10 mouse cellular contexts compared by ENCODE assay signal in genomic region chr2:73270071-73270592, GRCm38 (mm10). TPM values are rescaled to one million over a fixed set of nuclear protein-coding genes. Genes with fewer than 3 reads are reported as not detected.
A peak's percentile ranks its signal among the peaks of the same experiment; 100 is the strongest.
DNase-seq lines count a peak whose midpoint lies in the region; ATAC-seq and TF ChIP-seq lines count a peak whose summit lies in the region.
"Had no signal": no experiment of that assay in that cellular context is flagged by ENCODE, and none has a peak within 500 bp of the region (broad histone marks: within the 10 kb centered on the region; RNA-seq: fewer than 3 reads in every experiment).

No protein-coding gene starts in this region.

- H3K9me3 ChIP-seq in hindbrain, embryonic 10.5 days: no peaks in the 10 kb centered on the region
- no peaks in the 10 kb centered on the region for H3K9me3 ChIP-seq in hindbrain, postnatal 0 days (ENCODE audit: low read length)
- H3K9me3 ChIP-seq in embryonic facial prominence, embryonic 14.5 days (ENCODE audit: control insufficient read depth, low read length): no peaks in the 10 kb centered on the region
- no peaks in the 10 kb centered on the region for H3K9me3 ChIP-seq in limb, embryonic 13.5 days

- H3K36me3 ChIP-seq in hindbrain, embryonic 10.5 days: peaks cover 16% of the 10 kb centered on the region
- H3K36me3 ChIP-seq in hindbrain, postnatal 0 days (ENCODE audit: insufficient read depth, low read length): no peaks in the 10 kb centered on the region
- no peaks in the 10 kb centered on the region for H3K36me3 ChIP-seq in embryonic facial prominence, embryonic 14.5 days (ENCODE audit: control insufficient read depth, insufficient read depth, low read length)
- H3K36me3 ChIP-seq in limb, embryonic 13.5 days: no peaks in the 10 kb centered on the region

- no peak overlapping the region for H3K4me2 ChIP-seq in hindbrain, postnatal 0 days (ENCODE audit: low read depth, low read length)
- peak overlapping the region; percentile 72 for H3K4me2 ChIP-seq in embryonic facial prominence, embryonic 14.5 days (ENCODE audit: low read depth, low read length)
- peak overlapping the region; percentile 78; the same call in 1 of the 2 replicates for H3K4me2 ChIP-seq in limb, embryonic 13.5 days (replicated peaks)

- no peak for TF ChIP-seq CTCF in hindbrain, postnatal 0 days (IDR thresholded peaks at IDR 0.05; ENCODE audit: low read depth)

- peaks cover 99% of the 10 kb centered on the region for H3K27me3 ChIP-seq in hindbrain, embryonic 10.5 days (ENCODE audit: insufficient read depth, poor library complexity, severe bottlenecking)
- peaks cover 61% of the 10 kb centered on the region for H3K27me3 ChIP-seq in hindbrain, postnatal 0 days (ENCODE audit: insufficient read depth, low read length)
- H3K27me3 ChIP-seq in embryonic facial prominence, embryonic 14.5 days (replicated peaks; ENCODE audit: control insufficient read depth, insufficient read depth, low read length): peaks cover 90% of the 10 kb centered on the region
- H3K27me3 ChIP-seq in limb, embryonic 13.5 days: peaks cover 91% of the 10 kb centered on the region

- H3K27ac ChIP-seq in hindbrain, embryonic 10.5 days: peak overlapping the region; percentile 93
- no peak overlapping the region for H3K27ac ChIP-seq in hindbrain, postnatal 0 days
- H3K27ac ChIP-seq in embryonic facial prominence, embryonic 14.5 days (replicated peaks; ENCODE audit: low read depth, low read length): no peak overlapping the region
- no peak overlapping the region for H3K27ac ChIP-seq in limb, embryonic 13.5 days
- H3K27ac ChIP-seq: liver, embryonic 14.5 days had no signal

- peaks cover 79% of the 10 kb centered on the region for H3K4me1 ChIP-seq in hindbrain, embryonic 10.5 days (replicated peaks)
- H3K4me1 ChIP-seq in hindbrain, postnatal 0 days (ENCODE audit: insufficient read depth, low read length): 0 out of 2 replicates have a peak, but pooled peaks cover 4% of the 10 kb centered on the region
- peaks cover 19% of the 10 kb centered on the region for H3K4me1 ChIP-seq in embryonic facial prominence, embryonic 14.5 days (ENCODE audit: control insufficient read depth, insufficient read depth, low read length)
- peaks cover 49% of the 10 kb centered on the region for H3K4me1 ChIP-seq in limb, embryonic 13.5 days

- no peak for ATAC-seq in hindbrain, postnatal 0 days
- no peak for ATAC-seq in embryonic facial prominence, embryonic 14.5 days (ENCODE audit: low read depth)
- no peak for ATAC-seq in limb, embryonic 13.5 days (ENCODE audit: low FRiP score, low read depth)

- DNase-seq in hindbrain, embryonic 10.5 days (ENCODE audit: low spot score): no peak
- no peak for DNase-seq in hindbrain, postnatal 0 days (ENCODE audit: low spot score)
- peak; percentile 52 for DNase-seq in T-cell, adult 2 months (ENCODE audit: low spot score)
- peak; percentile 2 for DNase-seq in embryonic facial prominence, embryonic 14.5 days (ENCODE audit: low spot score)
- no peak for DNase-seq in testis, postnatal 10 days (ENCODE audit: low spot score)
- DNase-seq in adrenal gland, adult (ENCODE audit: inconsistent age in 2 of 2, low spot score in 1 of 2): no peak
- no peak for DNase-seq in spleen, adult 18-20 months
- DNase-seq: gastrocnemius, postnatal 14 days had no signal

- peak overlapping the region; percentile 70 for H3K4me3 ChIP-seq in hindbrain, embryonic 10.5 days
- H3K4me3 ChIP-seq in hindbrain, postnatal 0 days (ENCODE audit: low read length): no peak overlapping the region
- peak overlapping the region; percentile 46 for H3K4me3 ChIP-seq in embryonic facial prominence, embryonic 14.5 days (ENCODE audit: low read depth, low read length)
- H3K4me3 ChIP-seq in limb, embryonic 13.5 days: peak overlapping the region; percentile 55; the same call in 1 of the 2 replicates

- H3K9ac ChIP-seq in hindbrain, postnatal 0 days (replicated peaks; ENCODE audit: low read length): no peak overlapping the region
- H3K9ac ChIP-seq in embryonic facial prominence, embryonic 14.5 days (ENCODE audit: low read depth, low read length): no peak overlapping the region
- H3K9ac ChIP-seq in limb, embryonic 13.5 days: no peak overlapping the region
- H3K9ac ChIP-seq: liver, embryonic 14.5 days had no signal

- WGBS in hindbrain, embryonic 10.5 days: under 1% methylated on average over 14 of the region's 14 CpGs
- WGBS in hindbrain, postnatal 0 days: 5% methylated on average over 14 of the region's 14 CpGs
- WGBS in embryonic facial prominence, embryonic 14.5 days: 5% methylated on average over 14 of the region's 14 CpGs
- 2% methylated on average over 14 of the region's 14 CpGs for WGBS in limb, embryonic 13.5 days

RNA-seq across cellular contexts. Expression of gene Sp9, which starts 1.6 kb away (rescaled TPM):
- polyA plus RNA-seq in hindbrain, embryonic 10.5 days (2016; fragmentation: Nextera tagmentation; extraction: Ambion mirVana): 1.9 and 2.3 TPM in 2 replicates
- 1.7 and 3.8 TPM in 2 replicates for total RNA-seq in hindbrain, postnatal 0 days (2014; rRNA removed)
- 0.49 and 0.63 TPM in 2 replicates for polyA plus RNA-seq in hindbrain, postnatal 0 days (2015; fragmentation: Nextera tagmentation; extraction: Ambion mirVana)
- 1.2 and 1.5 TPM in 2 replicates for polyA plus RNA-seq in embryonic facial prominence, embryonic 14.5 days (2014; fragmentation: Nextera tagmentation; extraction: Ambion mirVana)
- polyA plus RNA-seq in limb, embryonic 13.5 days (2015; fragmentation: Nextera tagmentation; extraction: Ambion mirVana): 0.87 and 1.6 TPM in 2 replicates
- total RNA-seq: gastrocnemius, postnatal 14 days had no signal

RNA-seq across cellular contexts. Expression of gene Scrn3, which starts 42.3 kb away (rescaled TPM):
- 8.3 and 14.2 TPM in 2 replicates for polyA plus RNA-seq in hindbrain, embryonic 10.5 days (2016; fragmentation: Nextera tagmentation; extraction: Ambion mirVana)
- total RNA-seq in hindbrain, postnatal 0 days (2014; rRNA removed): 2.9 and 3.1 TPM in 2 replicates
- polyA plus RNA-seq in hindbrain, postnatal 0 days (2015; fragmentation: Nextera tagmentation; extraction: Ambion mirVana): 6.2 and 7.1 TPM in 2 replicates
- 12.7 and 14.2 TPM in 2 replicates for polyA plus RNA-seq in embryonic facial prominence, embryonic 14.5 days (2014; fragmentation: Nextera tagmentation; extraction: Ambion mirVana)
- 14.3 and 16.3 TPM in 2 replicates for polyA plus RNA-seq in limb, embryonic 13.5 days (2015; fragmentation: Nextera tagmentation; extraction: Ambion mirVana)

RNA-seq across cellular contexts. Expression of gene Cir1, which starts 42.4 kb away (rescaled TPM):
- 11.7 and 14.9 TPM in 2 replicates for polyA plus RNA-seq in hindbrain, embryonic 10.5 days (2016; fragmentation: Nextera tagmentation; extraction: Ambion mirVana)
- 2.4 and 3.3 TPM in 2 replicates for total RNA-seq in hindbrain, postnatal 0 days (2014; rRNA removed)
- polyA plus RNA-seq in hindbrain, postnatal 0 days (2015; fragmentation: Nextera tagmentation; extraction: Ambion mirVana): 25.2 and 31.5 TPM in 2 replicates
- 23.8 and 25.5 TPM in 2 replicates for polyA plus RNA-seq in embryonic facial prominence, embryonic 14.5 days (2014; fragmentation: Nextera tagmentation; extraction: Ambion mirVana)
- polyA plus RNA-seq in limb, embryonic 13.5 days (2015; fragmentation: Nextera tagmentation; extraction: Ambion mirVana): 28.6 and 33.3 TPM in 2 replicates

RNA-seq across cellular contexts. Expression of gene Ola1, which starts 51.4 kb away (rescaled TPM):
- polyA plus RNA-seq in hindbrain, embryonic 10.5 days (2016; fragmentation: Nextera tagmentation; extraction: Ambion mirVana): 76.8 and 105 TPM in 2 replicates
- 39.7 and 49.9 TPM in 2 replicates for total RNA-seq in hindbrain, postnatal 0 days (2014; rRNA removed)
- polyA plus RNA-seq in hindbrain, postnatal 0 days (2015; fragmentation: Nextera tagmentation; extraction: Ambion mirVana): 102 and 105 TPM in 2 replicates
- polyA plus RNA-seq in embryonic facial prominence, embryonic 14.5 days (2014; fragmentation: Nextera tagmentation; extraction: Ambion mirVana): 90.7 and 98.7 TPM in 2 replicates
- polyA plus RNA-seq in limb, embryonic 13.5 days (2015; fragmentation: Nextera tagmentation; extraction: Ambion mirVana): 111 and 112 TPM in 2 replicates

Comparison
In these comparisons a context has a peak if more than half of its experiments do, and no peak if none do; other contexts are left out.
1. DNase-seq: peak in T-cell, adult 2 months (single experiment) and embryonic facial prominence, embryonic 14.5 days (single experiment); none in hindbrain, embryonic 10.5 days (single experiment), hindbrain, postnatal 0 days (single experiment), testis, postnatal 10 days (single experiment), adrenal gland, adult (0 of 2) and spleen, adult 18-20 months (0 of 2).